In the genomic region with DNA sequence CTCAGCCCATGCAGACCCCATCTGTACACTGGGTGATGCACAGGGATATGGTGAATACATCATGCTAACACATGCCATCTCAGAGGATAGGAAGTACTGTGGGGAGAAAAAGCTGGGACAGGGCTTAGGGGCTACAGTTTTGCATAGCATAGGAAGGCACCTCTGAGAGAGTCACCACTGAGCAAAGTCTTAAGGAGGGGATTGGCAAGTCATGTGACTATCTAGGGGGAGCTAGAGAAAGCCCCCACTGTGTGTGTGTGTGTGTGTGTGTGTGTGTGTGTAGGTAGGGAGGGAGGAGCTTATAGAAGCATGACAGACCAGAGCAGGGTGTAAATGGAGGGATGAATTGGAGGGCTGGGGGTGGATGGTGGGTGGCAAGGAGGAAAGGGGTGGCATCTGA, we compare ENCODE assay signal across 17 mouse cellular contexts. TPM values are rescaled to one million over a fixed set of nuclear protein-coding genes. Genes with fewer than 3 reads are reported as not detected.
DNase-seq lines count a peak whose midpoint lies in the region; ATAC-seq and TF ChIP-seq lines count a peak whose summit lies in the region.
"Had no signal": no experiment of that assay in that cellular context is flagged by ENCODE, and none has a peak within 500 bp of the region (broad histone marks: within the 10 kb centered on the region; RNA-seq: fewer than 3 reads in every experiment).

No protein-coding gene starts in this region.

- no peak overlapping the region for H3K9ac ChIP-seq in intestine, postnatal 0 days (ENCODE audit: low read depth, low read length)
- no peak overlapping the region for H3K9ac ChIP-seq in intestine, embryonic 16.5 days (ENCODE audit: low read depth, low read length)
- H3K9ac ChIP-seq in midbrain, embryonic 13.5 days (replicated peaks): no peak overlapping the region
- no peak overlapping the region for H3K9ac ChIP-seq in stomach, embryonic 16.5 days (ENCODE audit: low read length)
- H3K9ac ChIP-seq: liver, embryonic 12.5 days had no signal

- no peak for DNase-seq in midbrain, embryonic 10.5 days (ENCODE audit: low spot score)
- DNase-seq: adrenal gland, postnatal 10 days; cerebellum, adult 2 months; heart, postnatal 4 days; kidney, adult 9 months; thymus, adult 2 months had no signal

- no peaks in the 10 kb centered on the region for H3K36me3 ChIP-seq in intestine, postnatal 0 days (ENCODE audit: control insufficient read depth, insufficient read depth)
- no peaks in the 10 kb centered on the region for H3K36me3 ChIP-seq in intestine, embryonic 16.5 days (ENCODE audit: control insufficient read depth, insufficient read depth, low read length)
- no peaks in the 10 kb centered on the region for H3K36me3 ChIP-seq in midbrain, embryonic 13.5 days
- H3K36me3 ChIP-seq in midbrain, embryonic 10.5 days: no peaks in the 10 kb centered on the region
- H3K36me3 ChIP-seq in stomach, embryonic 16.5 days (ENCODE audit: control insufficient read depth, insufficient read depth, low read length): no peaks in the 10 kb centered on the region
- H3K36me3 ChIP-seq: heart, embryonic 12.5 days; liver, embryonic 12.5 days had no signal

- no peak overlapping the region for H3K4me3 ChIP-seq in intestine, postnatal 0 days (ENCODE audit: low read depth, low read length)
- H3K4me3 ChIP-seq in intestine, embryonic 16.5 days (ENCODE audit: low read length): no peak overlapping the region
- no peak overlapping the region for H3K4me3 ChIP-seq in midbrain, embryonic 13.5 days (replicated peaks)
- H3K4me3 ChIP-seq in midbrain, embryonic 10.5 days: no peak overlapping the region
- peak overlapping the region; percentile 79 for H3K4me3 ChIP-seq in brown adipose tissue, adult 24 weeks (ENCODE audit: insufficient read depth, low read depth, low read length)
- H3K4me3 ChIP-seq in stomach, embryonic 16.5 days (replicated peaks; ENCODE audit: low read length): no peak overlapping the region
- H3K4me3 ChIP-seq: layer of hippocampus, adult 2 months; liver, embryonic 12.5 days had no signal

- no peaks in the 10 kb centered on the region for H3K9me3 ChIP-seq in intestine, postnatal 0 days (ENCODE audit: control insufficient read depth)
- no peaks in the 10 kb centered on the region for H3K9me3 ChIP-seq in intestine, embryonic 16.5 days (ENCODE audit: control insufficient read depth, low read length)
- H3K9me3 ChIP-seq in midbrain, embryonic 13.5 days: no peaks in the 10 kb centered on the region
- H3K9me3 ChIP-seq in midbrain, embryonic 10.5 days (replicated peaks): no peaks in the 10 kb centered on the region
- no peaks in the 10 kb centered on the region for H3K9me3 ChIP-seq in stomach, embryonic 16.5 days (replicated peaks; ENCODE audit: control insufficient read depth, low read length)
- H3K9me3 ChIP-seq: forebrain, embryonic 13.5 days; heart, embryonic 12.5 days; liver, embryonic 12.5 days had no signal

- H3K4me2 ChIP-seq in intestine, postnatal 0 days (replicated peaks; ENCODE audit: low read depth): peak overlapping the region; percentile 82; the same call in 1 of the 2 replicates
- H3K4me2 ChIP-seq in intestine, embryonic 16.5 days (ENCODE audit: low read depth, low read length): no peak overlapping the region
- H3K4me2 ChIP-seq in midbrain, embryonic 13.5 days (replicated peaks): no peak overlapping the region
- peak overlapping the region; percentile 70; the same call in 1 of the 2 replicates for H3K4me2 ChIP-seq in stomach, embryonic 16.5 days (ENCODE audit: low read depth, low read length)

- H3K27ac ChIP-seq in intestine, postnatal 0 days (ENCODE audit: low read depth, low read length): no peak overlapping the region
- no peak overlapping the region for H3K27ac ChIP-seq in intestine, embryonic 16.5 days (ENCODE audit: low read length)
- no peak overlapping the region for H3K27ac ChIP-seq in midbrain, embryonic 13.5 days
- H3K27ac ChIP-seq in midbrain, embryonic 10.5 days (replicated peaks): no peak overlapping the region
- H3K27ac ChIP-seq in brown adipose tissue, adult 24 weeks (replicated peaks; ENCODE audit: low read depth, low read length): no peak overlapping the region
- H3K27ac ChIP-seq in stomach, embryonic 16.5 days (ENCODE audit: low read length): no peak overlapping the region
- H3K27ac ChIP-seq: forebrain, embryonic 13.5 days; hindbrain, postnatal 0 days; layer of hippocampus, adult 2 months; liver, embryonic 12.5 days had no signal

- peaks cover 10% of the 10 kb centered on the region; the same call in 1 of the 2 replicates for H3K4me1 ChIP-seq in intestine, postnatal 0 days (replicated peaks; ENCODE audit: control insufficient read depth, insufficient read depth, low read length)
- peaks cover 7% of the 10 kb centered on the region; the same call in 1 of the 2 replicates for H3K4me1 ChIP-seq in intestine, embryonic 16.5 days (ENCODE audit: control insufficient read depth, insufficient read depth, low read length)
- H3K4me1 ChIP-seq in midbrain, embryonic 13.5 days (replicated peaks): peaks cover 15% of the 10 kb centered on the region
- H3K4me1 ChIP-seq in midbrain, embryonic 10.5 days: peaks cover 16% of the 10 kb centered on the region
- H3K4me1 ChIP-seq in brown adipose tissue, adult 24 weeks (ENCODE audit: control insufficient read depth, insufficient read depth, insufficient read length, low read length): peaks cover 32% of the 10 kb centered on the region
- H3K4me1 ChIP-seq in stomach, embryonic 16.5 days (ENCODE audit: control insufficient read depth, insufficient read depth, low read length): peaks cover 10% of the 10 kb centered on the region; the same call in 1 of the 2 replicates

- no peaks in the 10 kb centered on the region for H3K27me3 ChIP-seq in intestine, postnatal 0 days (replicated peaks; ENCODE audit: control insufficient read depth, insufficient read depth, low read length)
- H3K27me3 ChIP-seq in intestine, embryonic 16.5 days (replicated peaks; ENCODE audit: control insufficient read depth, insufficient read depth, low read length): no peaks in the 10 kb centered on the region
- H3K27me3 ChIP-seq in midbrain, embryonic 13.5 days: peaks cover 20% of the 10 kb centered on the region
- peaks cover 37% of the 10 kb centered on the region for H3K27me3 ChIP-seq in midbrain, embryonic 10.5 days (ENCODE audit: low read depth, poor library complexity, severe bottlenecking)
- H3K27me3 ChIP-seq in stomach, embryonic 16.5 days (ENCODE audit: control insufficient read depth, insufficient read depth, low read length): peaks cover 2% of the 10 kb centered on the region; the same call in 1 of the 2 replicates

- TF ChIP-seq CTCF in intestine, postnatal 0 days (IDR thresholded peaks at IDR 0.05; ENCODE audit: low read depth): no peak

- ATAC-seq in intestine, postnatal 0 days: no peak
- no peak for ATAC-seq in intestine, embryonic 16.5 days
- peak; percentile 27; the same call in 1 of the 2 replicates for ATAC-seq in midbrain, embryonic 13.5 days
- ATAC-seq in stomach, embryonic 16.5 days (ENCODE audit: insufficient read depth, low FRiP score): no peak
- no peak for ATAC-seq in CD4-positive, CD25-positive, alpha-beta regulatory T cell, adult 4 months
- ATAC-seq: forebrain, embryonic 13.5 days; hindbrain, postnatal 0 days; liver, embryonic 12.5 days had no signal

RNA-seq across cellular contexts. Expression of a gene that starts 1.2 kb away (rescaled TPM):
- 0.21 and 0.22 TPM in 2 replicates for polyA plus RNA-seq in intestine, postnatal 0 days (2015; fragmentation: Nextera tagmentation; extraction: Ambion mirVana)
- 0.31 and 0.32 TPM in 2 replicates for polyA plus RNA-seq in intestine, embryonic 16.5 days (2015; fragmentation: Nextera tagmentation; extraction: Ambion mirVana)
- polyA plus RNA-seq in midbrain, embryonic 13.5 days (2015; fragmentation: Nextera tagmentation; extraction: Ambion mirVana): 0.06 and 0.08 TPM in 2 replicates
- 0.10 TPM in 2 replicates for polyA plus RNA-seq in midbrain, embryonic 10.5 days (2016; fragmentation: Nextera tagmentation; extraction: Ambion mirVana)
- polyA plus RNA-seq in brown adipose tissue, adult 24 weeks (2012; ENCODE audit: insufficient read depth, insufficient read length, missing spikeins): 0.24 and 0.58 TPM in 2 replicates
- 0.28 and 0.44 TPM in 2 replicates for polyA plus RNA-seq in stomach, embryonic 16.5 days (2015; fragmentation: Nextera tagmentation; extraction: Ambion mirVana)
- 1 to 10 TPM in 1 of 2 experiments, under 1 TPM in 1; 0.83 to 2.4 TPM for polyA plus RNA-seq in CD4-positive, CD25-positive, alpha-beta regulatory T cell, adult 4 months (2017; shearing (Covaris generic))

RNA-seq across cellular contexts. Expression of a gene that starts 12.4 kb away (rescaled TPM):
- polyA plus RNA-seq in intestine, postnatal 0 days (2015; fragmentation: Nextera tagmentation; extraction: Ambion mirVana): 37.1 and 41.6 TPM in 2 replicates
- polyA plus RNA-seq in intestine, embryonic 16.5 days (2015; fragmentation: Nextera tagmentation; extraction: Ambion mirVana): 2.7 and 8.0 TPM in 2 replicates
- 0.90 and 1.1 TPM in 2 replicates for polyA plus RNA-seq in midbrain, embryonic 13.5 days (2015; fragmentation: Nextera tagmentation; extraction: Ambion mirVana)
- polyA plus RNA-seq in midbrain, embryonic 10.5 days (2016; fragmentation: Nextera tagmentation; extraction: Ambion mirVana): 1.2 and 1.3 TPM in 2 replicates
- polyA plus RNA-seq in brown adipose tissue, adult 24 weeks (2012; ENCODE audit: insufficient read depth, insufficient read length, missing spikeins): 1.2 and 1.9 TPM in 2 replicates
- 1.4 and 1.9 TPM in 2 replicates for polyA plus RNA-seq in stomach, embryonic 16.5 days (2015; fragmentation: Nextera tagmentation; extraction: Ambion mirVana)
- polyA plus RNA-seq in CD4-positive, CD25-positive, alpha-beta regulatory T cell, adult 4 months (2017; shearing (Covaris generic)): 10 to 100 TPM; 15.0 to 16.8 TPM

RNA-seq across cellular contexts. Expression of a gene that starts 48.5 kb away (rescaled TPM):
- polyA plus RNA-seq in intestine, postnatal 0 days (2015; fragmentation: Nextera tagmentation; extraction: Ambion mirVana): 9.3 and 11.5 TPM in 2 replicates
- 12.8 and 13.8 TPM in 2 replicates for polyA plus RNA-seq in intestine, embryonic 16.5 days (2015; fragmentation: Nextera tagmentation; extraction: Ambion mirVana)
- 18.8 and 18.9 TPM in 2 replicates for polyA plus RNA-seq in midbrain, embryonic 13.5 days (2015; fragmentation: Nextera tagmentation; extraction: Ambion mirVana)
- polyA plus RNA-seq in midbrain, embryonic 10.5 days (2016; fragmentation: Nextera tagmentation; extraction: Ambion mirVana): 9.0 and 11.3 TPM in 2 replicates
- 8.1 and 8.9 TPM in 2 replicates for polyA plus RNA-seq in brown adipose tissue, adult 24 weeks (2012; ENCODE audit: insufficient read depth, insufficient read length, missing spikeins)
- 15.5 and 15.6 TPM in 2 replicates for polyA plus RNA-seq in stomach, embryonic 16.5 days (2015; fragmentation: Nextera tagmentation; extraction: Ambion mirVana)
- polyA plus RNA-seq in CD4-positive, CD25-positive, alpha-beta regulatory T cell, adult 4 months (2017; shearing (Covaris generic)): 100 to 1,000 TPM; 108 to 125 TPM

Comparison
In these comparisons a context has a peak if more than half of its experiments do, and no peak if none do; other contexts are left out.
1. H3K4me2 ChIP-seq: peak in intestine, postnatal 0 days (single experiment) and stomach, embryonic 16.5 days (single experiment); none in intestine, embryonic 16.5 days (single experiment) and midbrain, embryonic 13.5 days (single experiment).